16 mouse cellular contexts compared by ENCODE assay signal in the genomic region with DNA sequence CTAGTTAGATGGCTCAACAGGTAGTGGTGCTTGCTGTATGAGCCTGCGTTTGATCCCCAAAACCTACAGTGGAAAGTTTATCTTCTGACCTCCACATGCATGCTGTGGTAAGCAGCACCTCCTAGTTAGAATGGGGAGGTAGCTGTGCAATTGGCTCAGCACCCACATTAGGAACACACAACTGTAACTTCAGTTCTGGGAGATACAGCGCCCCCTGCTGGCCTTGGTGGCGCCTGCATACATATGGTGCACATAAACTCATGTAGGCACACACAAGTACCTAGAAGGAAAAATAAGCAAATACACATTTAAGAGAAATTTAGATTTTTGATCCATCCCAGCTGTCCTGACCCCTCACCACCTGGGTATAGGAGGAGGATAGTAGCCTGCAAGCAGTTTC. TPM values are rescaled to one million over a fixed set of nuclear protein-coding genes. Genes with fewer than 3 reads are reported as not detected.
A peak's percentile ranks its signal among the peaks of the same experiment; 100 is the strongest.
DNase-seq lines count a peak whose midpoint lies in the region; ATAC-seq and TF ChIP-seq lines count a peak whose summit lies in the region.
"Had no signal": no experiment of that assay in that cellular context is flagged by ENCODE, and none has a peak within 500 bp of the region (broad histone marks: within the 10 kb centered on the region; RNA-seq: fewer than 3 reads in every experiment).

No protein-coding gene starts in this region.

- TF ChIP-seq POLR2A in lung, adult 2 months (IDR thresholded peaks at IDR 0.05; ENCODE audit: borderline replicate concordance, extremely low read depth, low read depth, low read length), result no peak

- H3K27me3 ChIP-seq in intestine, postnatal 0 days (replicated peaks; ENCODE audit: control insufficient read depth, insufficient read depth, low read length), result peaks cover 12% of the 10 kb centered on the region; the same call in 1 of the 2 replicates
- no peaks in the 10 kb centered on the region for H3K27me3 ChIP-seq in intestine, embryonic 16.5 days (replicated peaks; ENCODE audit: control insufficient read depth, insufficient read depth, low read length)
- H3K27me3 ChIP-seq in lung, postnatal 0 days (replicated peaks; ENCODE audit: insufficient read depth, low read length), result no peaks in the 10 kb centered on the region
- H3K27me3 ChIP-seq in stomach, postnatal 0 days (ENCODE audit: control insufficient read depth, insufficient read depth, low read length), result no peaks in the 10 kb centered on the region
- H3K27me3 ChIP-seq: embryonic facial prominence, embryonic 12.5 days; intestine, embryonic 15.5 days; neural tube, embryonic 12.5 days had no signal

- no peaks in the 10 kb centered on the region for H3K4me1 ChIP-seq in intestine, postnatal 0 days (replicated peaks; ENCODE audit: control insufficient read depth, insufficient read depth, low read length)
- no peaks in the 10 kb centered on the region for H3K4me1 ChIP-seq in intestine, embryonic 16.5 days (ENCODE audit: control insufficient read depth, insufficient read depth, low read length)
- no peaks in the 10 kb centered on the region for H3K4me1 ChIP-seq in lung, postnatal 0 days (ENCODE audit: insufficient read depth, low read depth, low read length)
- H3K4me1 ChIP-seq in lung, adult 2 months (ENCODE audit: control insufficient read depth, insufficient read depth, low read length), result no peaks in the 10 kb centered on the region
- H3K4me1 ChIP-seq in stomach, postnatal 0 days (replicated peaks; ENCODE audit: control insufficient read depth, insufficient read depth), result no peaks in the 10 kb centered on the region
- H3K4me1 ChIP-seq: intestine, embryonic 15.5 days; lung, embryonic 15.5 days had no signal

- H3K9me3 ChIP-seq in intestine, postnatal 0 days (ENCODE audit: control insufficient read depth), result no peaks in the 10 kb centered on the region
- peaks cover 5% of the 10 kb centered on the region; the same call in 1 of the 2 replicates for H3K9me3 ChIP-seq in intestine, embryonic 16.5 days (ENCODE audit: control insufficient read depth, low read length)
- H3K9me3 ChIP-seq in lung, postnatal 0 days (ENCODE audit: low read length), result no peaks in the 10 kb centered on the region; the same call in 1 of the 2 replicates
- H3K9me3 ChIP-seq in stomach, postnatal 0 days (ENCODE audit: control insufficient read depth, low read length), result no peaks in the 10 kb centered on the region
- H3K9me3 ChIP-seq: embryonic facial prominence, embryonic 12.5 days; intestine, embryonic 15.5 days; lung, embryonic 15.5 days had no signal

- no peak overlapping the region for H3K9ac ChIP-seq in intestine, postnatal 0 days (ENCODE audit: low read depth, low read length)
- no peak overlapping the region for H3K9ac ChIP-seq in intestine, embryonic 16.5 days (ENCODE audit: low read depth, low read length)
- no peak overlapping the region for H3K9ac ChIP-seq in lung, postnatal 0 days (replicated peaks; ENCODE audit: low read depth)
- no peak overlapping the region for H3K9ac ChIP-seq in stomach, postnatal 0 days (ENCODE audit: low read length)
- H3K9ac ChIP-seq: embryonic facial prominence, embryonic 12.5 days; heart, embryonic 13.5 days; intestine, embryonic 15.5 days; lung, embryonic 15.5 days; neural tube, embryonic 12.5 days had no signal

- no peak for DNase-seq in lung, postnatal 0 days (ENCODE audit: low spot score)
- DNase-seq in lung, adult 2 months, result no peak
- DNase-seq in R1 (ENCODE audit: low read depth, low spot score), result peak; percentile 56
- no peak for DNase-seq in stomach, postnatal 0 days (ENCODE audit: low spot score)
- DNase-seq in spleen, adult 12 weeks (ENCODE audit: low spot score), result no peak
- DNase-seq: adrenal gland, adult 8-10 months; gastrocnemius, postnatal 36 days had no signal

- ATAC-seq in intestine, postnatal 0 days, result no peak
- no peak for ATAC-seq in intestine, embryonic 16.5 days
- no peak for ATAC-seq in lung, postnatal 0 days
- no peak for ATAC-seq in stomach, postnatal 0 days (ENCODE audit: low FRiP score, low TSS enrichment)
- ATAC-seq: intestine, embryonic 15.5 days; midbrain, embryonic 16.5 days had no signal

- no peak overlapping the region for H3K27ac ChIP-seq in intestine, postnatal 0 days (ENCODE audit: low read depth, low read length)
- no peak overlapping the region for H3K27ac ChIP-seq in intestine, embryonic 16.5 days (ENCODE audit: low read length)
- no peak overlapping the region for H3K27ac ChIP-seq in lung, postnatal 0 days (ENCODE audit: low read length)
- H3K27ac ChIP-seq in stomach, postnatal 0 days (replicated peaks), result no peak overlapping the region
- H3K27ac ChIP-seq: embryonic facial prominence, embryonic 12.5 days; heart, embryonic 13.5 days; hindbrain, embryonic 10.5 days; intestine, embryonic 15.5 days; lung, embryonic 15.5 days; neural tube, embryonic 12.5 days had no signal

- no peaks in the 10 kb centered on the region for H3K36me3 ChIP-seq in intestine, postnatal 0 days (ENCODE audit: control insufficient read depth, insufficient read depth)
- H3K36me3 ChIP-seq in intestine, embryonic 16.5 days (ENCODE audit: control insufficient read depth, insufficient read depth, low read length), result no peaks in the 10 kb centered on the region
- H3K36me3 ChIP-seq in lung, postnatal 0 days (ENCODE audit: insufficient read depth, low read length), result no peaks in the 10 kb centered on the region
- H3K36me3 ChIP-seq in stomach, postnatal 0 days (ENCODE audit: control insufficient read depth, insufficient read depth, low read length), result no peaks in the 10 kb centered on the region
- H3K36me3 ChIP-seq: embryonic facial prominence, embryonic 12.5 days; heart, embryonic 13.5 days; hindbrain, embryonic 10.5 days; intestine, embryonic 15.5 days; lung, embryonic 15.5 days; neural tube, embryonic 12.5 days had no signal

- WGBS in intestine, postnatal 0 days, result 75% methylated on average over 3 of the region's 3 CpGs
- WGBS in intestine, embryonic 16.5 days, result 74% methylated on average over 3 of the region's 3 CpGs
- 83% methylated on average over 3 of the region's 3 CpGs for WGBS in lung, postnatal 0 days
- WGBS in lung, adult 2 months, result 76% methylated on average over 3 of the region's 3 CpGs
- 66% methylated on average over 3 of the region's 3 CpGs for WGBS in stomach, postnatal 0 days

- TF ChIP-seq EP300 in lung, postnatal 0 days (IDR thresholded peaks at IDR 0.05), result no peak
- TF ChIP-seq EP300 in stomach, postnatal 0 days (optimal IDR thresholded peaks at IDR 0.05), result no peak

- H3K4me3 ChIP-seq in intestine, postnatal 0 days (ENCODE audit: low read depth, low read length), result no peak overlapping the region
- no peak overlapping the region for H3K4me3 ChIP-seq in intestine, embryonic 16.5 days (ENCODE audit: low read length)
- H3K4me3 ChIP-seq in lung, postnatal 0 days (ENCODE audit: low read depth, low read length), result no peak overlapping the region
- H3K4me3 ChIP-seq in lung, adult 2 months (replicated peaks; ENCODE audit: extremely low read depth, low read depth, low read length), result no peak overlapping the region
- H3K4me3 ChIP-seq in stomach, postnatal 0 days (ENCODE audit: low read depth, low read length), result no peak overlapping the region
- H3K4me3 ChIP-seq: embryonic facial prominence, embryonic 12.5 days; heart, embryonic 13.5 days; hindbrain, embryonic 10.5 days; intestine, embryonic 15.5 days; lung, embryonic 15.5 days; neural tube, embryonic 12.5 days had no signal

- no peak overlapping the region for H3K4me2 ChIP-seq in intestine, postnatal 0 days (replicated peaks; ENCODE audit: low read depth)
- no peak overlapping the region for H3K4me2 ChIP-seq in intestine, embryonic 16.5 days (ENCODE audit: low read depth, low read length)
- H3K4me2 ChIP-seq in lung, postnatal 0 days (replicated peaks; ENCODE audit: low read depth, low read length), result no peak overlapping the region
- no peak overlapping the region for H3K4me2 ChIP-seq in stomach, postnatal 0 days (replicated peaks; ENCODE audit: low read depth)
- H3K4me2 ChIP-seq: embryonic facial prominence, embryonic 12.5 days; heart, embryonic 13.5 days; intestine, embryonic 15.5 days; lung, embryonic 15.5 days; neural tube, embryonic 12.5 days had no signal

- TF ChIP-seq CTCF in intestine, postnatal 0 days (IDR thresholded peaks at IDR 0.05; ENCODE audit: low read depth), result peak; percentile 35
- TF ChIP-seq CTCF in lung, postnatal 0 days (IDR thresholded peaks at IDR 0.05), result peak; percentile 20
- no peak for TF ChIP-seq CTCF in lung, adult 2 months (IDR thresholded peaks at IDR 0.05; ENCODE audit: insufficient read depth, low read length)
- TF ChIP-seq CTCF in stomach, postnatal 0 days (IDR thresholded peaks at IDR 0.05; ENCODE audit: low read depth), result peak; percentile 34

RNA-seq across cellular contexts. Expression of a gene that starts 13.2 kb away (rescaled TPM):
- 75.7 and 77.1 TPM in 2 replicates for polyA plus RNA-seq in intestine, postnatal 0 days (2015; fragmentation: Nextera tagmentation; extraction: Ambion mirVana)
- 124 and 141 TPM in 2 replicates for polyA plus RNA-seq in intestine, embryonic 16.5 days (2015; fragmentation: Nextera tagmentation; extraction: Ambion mirVana)
- 77.6 and 78.8 TPM in 2 replicates for polyA plus RNA-seq in lung, postnatal 0 days (2015; fragmentation: Nextera tagmentation; extraction: Ambion mirVana)
- 51.5 and 55.4 TPM in 2 replicates for polyA plus RNA-seq in lung, adult 2 months (2012; rRNA removed)
- 83.9 and 85.3 TPM in 2 replicates for polyA plus RNA-seq in stomach, postnatal 0 days (2015; fragmentation: Nextera tagmentation; extraction: Ambion mirVana)

RNA-seq across cellular contexts. Expression of a gene that starts 28.3 kb away (rescaled TPM):
- polyA plus RNA-seq in intestine, postnatal 0 days (2015; fragmentation: Nextera tagmentation; extraction: Ambion mirVana), result 0.57 and 0.90 TPM in 2 replicates
- polyA plus RNA-seq in intestine, embryonic 16.5 days (2015; fragmentation: Nextera tagmentation; extraction: Ambion mirVana), result 0.80 and 1.2 TPM in 2 replicates
- polyA plus RNA-seq in lung, postnatal 0 days (2015; fragmentation: Nextera tagmentation; extraction: Ambion mirVana), result 0.90 and 1.1 TPM in 2 replicates
- polyA plus RNA-seq in lung, adult 2 months (2012; rRNA removed), result 3.2 and 6.9 TPM in 2 replicates
- polyA plus RNA-seq in stomach, postnatal 0 days (2015; fragmentation: Nextera tagmentation; extraction: Ambion mirVana), result 0.44 and 0.67 TPM in 2 replicates

RNA-seq across cellular contexts. Expression of a gene that starts 50.2 kb away (rescaled TPM):
- 64.9 and 69.1 TPM in 2 replicates for polyA plus RNA-seq in intestine, postnatal 0 days (2015; fragmentation: Nextera tagmentation; extraction: Ambion mirVana)
- 90.4 and 92.6 TPM in 2 replicates for polyA plus RNA-seq in intestine, embryonic 16.5 days (2015; fragmentation: Nextera tagmentation; extraction: Ambion mirVana)
- 98.5 and 104 TPM in 2 replicates for polyA plus RNA-seq in lung, postnatal 0 days (2015; fragmentation: Nextera tagmentation; extraction: Ambion mirVana)
- 133 and 160 TPM in 2 replicates for polyA plus RNA-seq in lung, adult 2 months (2012; rRNA removed)
- 84.0 and 93.0 TPM in 2 replicates for polyA plus RNA-seq in stomach, postnatal 0 days (2015; fragmentation: Nextera tagmentation; extraction: Ambion mirVana)

RNA-seq across cellular contexts. Expression of a gene that starts 57.0 kb away (rescaled TPM):
- polyA plus RNA-seq in intestine, postnatal 0 days (2015; fragmentation: Nextera tagmentation; extraction: Ambion mirVana), result 31.3 and 32.4 TPM in 2 replicates
- polyA plus RNA-seq in intestine, embryonic 16.5 days (2015; fragmentation: Nextera tagmentation; extraction: Ambion mirVana), result 64.2 and 72.9 TPM in 2 replicates
- 18.9 and 19.4 TPM in 2 replicates for polyA plus RNA-seq in lung, postnatal 0 days (2015; fragmentation: Nextera tagmentation; extraction: Ambion mirVana)
- 7.7 and 11.5 TPM in 2 replicates for polyA plus RNA-seq in lung, adult 2 months (2012; rRNA removed)
- 32.6 and 32.9 TPM in 2 replicates for polyA plus RNA-seq in stomach, postnatal 0 days (2015; fragmentation: Nextera tagmentation; extraction: Ambion mirVana)
